Mouse (Mus musculus): ENCODE measurements around the gene Pdgfra.

The Pdgfra gene

DNA sequence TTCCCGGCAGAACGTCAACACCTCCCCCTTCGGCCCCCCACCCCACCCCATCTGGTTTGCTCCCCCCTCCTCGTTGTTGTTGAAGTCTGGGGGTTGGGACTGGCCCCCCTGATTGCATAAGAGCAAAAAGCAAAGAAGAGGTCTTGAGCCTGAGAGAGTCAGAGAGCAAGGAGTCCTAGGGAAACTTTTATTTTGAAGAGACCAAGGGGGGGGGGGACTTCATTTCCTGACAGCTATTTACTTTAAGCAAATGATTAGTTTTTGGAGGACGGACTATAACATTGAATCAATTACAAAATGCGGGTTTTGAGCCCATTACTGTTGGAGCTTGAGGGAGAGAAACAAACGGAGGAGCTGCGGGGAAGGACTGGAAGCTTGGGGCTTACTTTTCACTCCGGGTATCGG, at the start of gene Pdgfra:
Gene Pdgfra (plus strand): TSS at position 272 of the 405 bp plus-strand sequence.
- no peak for DNase-seq (ENCODE audit: low spot score in 2 of 2)

DNA sequence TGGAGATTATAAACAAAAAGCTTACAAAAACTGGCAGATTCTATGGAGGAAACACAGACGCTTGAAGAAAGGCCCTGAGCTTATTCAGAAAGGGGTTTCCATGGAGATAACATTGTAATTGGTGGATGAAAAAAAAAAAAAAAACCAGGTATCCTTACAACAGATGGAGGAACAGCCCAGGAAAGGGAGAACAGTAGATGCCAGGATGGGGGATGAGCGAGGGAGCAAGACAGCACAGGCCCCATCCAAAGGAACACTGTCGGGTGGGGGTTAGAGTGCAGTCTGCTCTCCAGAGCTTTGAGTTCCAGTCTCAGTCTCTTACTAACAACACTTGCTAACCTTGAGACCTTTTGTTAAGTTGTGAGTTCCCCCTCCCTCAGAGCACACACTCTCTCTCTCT, 45.6 kb upstream of the Pdgfra start:
- DNase-seq (ENCODE audit: low spot score in 2 of 2), result no peak

DNA sequence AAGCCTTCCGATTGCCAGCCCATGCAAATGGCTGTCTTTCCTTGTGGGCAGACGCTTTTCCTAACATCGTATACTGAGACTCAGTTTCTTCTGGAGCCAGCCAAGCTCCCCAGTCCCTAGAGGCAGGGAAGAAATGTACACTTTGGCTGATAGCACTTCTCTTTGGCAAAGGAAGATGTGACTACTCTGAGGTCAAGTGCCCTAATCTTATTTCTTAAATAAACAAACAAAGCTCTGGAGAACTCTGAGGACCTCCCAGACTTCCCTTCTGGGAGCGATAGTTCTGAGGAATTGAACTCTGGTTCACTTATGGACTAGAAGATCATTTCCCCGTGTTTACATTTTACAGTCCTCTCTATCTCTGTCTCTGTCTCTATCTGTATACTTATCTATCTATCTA, 42.7 kb upstream of the Pdgfra start:
- no peak for DNase-seq (ENCODE audit: low spot score in 2 of 2)

DNA sequence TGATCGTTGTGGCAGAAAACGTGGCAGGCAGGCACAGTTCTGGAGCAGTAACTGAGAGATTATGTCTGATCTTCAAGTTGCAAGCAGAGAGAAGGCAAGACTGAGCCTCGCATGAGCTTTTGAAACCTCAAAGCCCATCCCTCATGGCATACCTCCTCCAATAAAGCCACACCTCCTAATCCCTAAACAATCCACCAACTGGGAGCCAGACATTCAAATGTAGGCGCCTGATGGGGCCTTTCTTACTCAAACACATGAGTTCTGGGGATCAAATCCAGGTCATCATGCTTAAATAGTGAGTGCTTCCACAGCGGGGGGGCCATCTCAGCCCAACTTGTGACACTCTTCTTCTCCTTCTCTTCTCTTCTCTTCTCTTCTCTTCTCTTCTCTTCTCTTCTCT, 40.3 kb upstream of the Pdgfra start:
- no peak for DNase-seq (ENCODE audit: low spot score in 2 of 2)

DNA sequence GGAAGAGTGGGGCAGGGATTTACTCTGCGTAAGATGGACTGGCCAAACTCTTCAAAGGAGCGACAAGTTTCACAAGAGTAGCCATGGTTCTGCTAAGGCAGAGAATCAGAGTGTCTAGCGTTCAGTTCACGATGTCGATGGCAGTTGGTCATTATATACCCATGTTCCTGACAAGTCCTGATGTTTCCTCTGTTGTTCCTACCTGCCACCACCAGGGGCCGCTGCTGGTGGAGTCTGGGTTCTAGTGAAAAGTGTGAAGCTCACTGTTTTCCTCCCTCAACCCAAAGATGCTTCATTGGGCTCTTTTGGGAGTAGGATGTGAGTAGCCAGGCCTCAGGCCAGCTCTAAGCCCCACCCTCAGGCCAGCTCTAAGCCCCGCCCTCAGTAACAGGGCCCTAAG, 33.3 kb upstream of the Pdgfra start:
- DNase-seq (ENCODE audit: low spot score in 2 of 2), result no peak

DNA sequence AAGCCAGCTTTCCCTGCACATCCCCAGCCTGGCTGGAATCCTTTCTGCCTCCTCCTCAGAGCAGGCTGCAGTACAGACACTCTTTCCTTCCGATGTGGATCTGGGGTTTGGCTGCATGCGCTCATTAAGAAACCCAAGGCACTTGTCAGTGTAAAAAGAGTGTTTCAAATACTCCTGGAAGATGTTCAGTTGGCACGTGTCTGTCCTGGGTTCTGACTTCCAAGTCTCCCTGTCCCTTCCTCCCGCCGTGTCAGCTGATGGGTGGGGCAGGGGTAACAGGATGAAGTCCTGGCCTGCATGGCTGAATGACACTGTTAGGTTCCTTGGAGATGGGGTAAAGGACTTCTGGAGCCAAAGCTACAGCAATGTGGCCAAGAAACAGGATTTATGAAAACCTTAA, 30.4 kb upstream of the Pdgfra start:
- DNase-seq (ENCODE audit: low spot score in 2 of 2), result peak in 1 of 2 experiments; percentile 12

DNA sequence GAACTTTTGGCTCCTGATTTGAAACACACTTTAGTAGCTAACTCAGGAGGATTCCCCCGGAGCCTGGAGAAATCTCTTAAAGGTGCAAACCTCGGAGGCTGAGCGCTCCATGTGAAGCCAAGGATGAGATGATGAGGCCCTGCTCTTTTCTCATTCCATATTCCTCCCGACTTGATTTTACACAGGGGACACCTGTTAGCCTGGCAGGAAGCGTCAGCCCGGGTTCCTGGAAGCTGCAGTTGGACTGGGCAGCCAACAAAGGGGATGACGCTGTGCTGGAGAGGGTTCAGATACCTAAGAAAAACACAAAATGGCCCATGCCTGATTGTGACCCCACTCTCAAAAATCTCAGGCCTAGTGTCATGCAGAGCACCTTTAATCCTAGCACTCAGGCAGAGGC, 17.4 kb upstream of the Pdgfra start:
- DNase-seq (ENCODE audit: low spot score in 2 of 2), result no peak

DNA sequence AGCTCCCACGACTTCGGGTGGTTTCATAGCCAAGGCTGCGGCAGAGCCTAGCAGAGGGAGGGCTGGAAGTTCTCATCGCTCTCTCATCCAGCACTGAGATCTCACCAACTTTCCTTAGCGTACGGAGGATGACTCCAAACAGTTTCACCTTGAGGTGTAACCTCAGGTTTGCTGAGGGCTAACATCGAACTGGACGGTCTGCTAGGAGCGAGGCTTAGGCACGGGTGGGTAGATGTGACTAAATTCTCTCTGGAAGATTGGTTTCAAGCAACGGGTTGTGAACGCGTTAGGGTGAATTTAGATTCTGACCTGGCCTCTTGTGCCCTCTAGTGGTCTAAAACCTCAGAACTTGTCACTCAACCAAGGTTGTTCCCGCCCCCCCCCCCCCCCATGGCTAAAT, 9.0 kb upstream of the Pdgfra start:
- DNase-seq (ENCODE audit: low spot score in 2 of 2), result peak; percentile 56 to 71

DNA sequence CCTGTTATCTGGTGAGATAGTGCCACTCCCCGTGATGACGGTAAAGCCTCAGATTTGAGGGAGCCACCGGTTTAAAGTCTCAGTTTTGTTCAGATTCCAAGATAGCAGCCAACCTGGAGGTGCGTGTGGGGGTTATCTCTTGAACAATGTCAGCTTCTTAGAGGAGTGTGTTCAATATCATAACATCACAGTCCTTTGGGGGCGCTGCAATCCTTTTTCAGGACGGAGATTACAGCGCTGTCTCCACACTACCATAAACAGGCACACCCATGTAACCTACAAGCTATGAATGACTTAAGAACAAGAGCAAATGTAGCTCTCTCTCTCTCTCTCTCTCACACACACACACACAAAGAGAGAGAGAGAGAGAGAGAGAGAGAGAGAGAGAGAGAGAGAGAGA, 8.3 kb upstream of the Pdgfra start:
- DNase-seq (ENCODE audit: low spot score in 2 of 2), result no peak

DNA sequence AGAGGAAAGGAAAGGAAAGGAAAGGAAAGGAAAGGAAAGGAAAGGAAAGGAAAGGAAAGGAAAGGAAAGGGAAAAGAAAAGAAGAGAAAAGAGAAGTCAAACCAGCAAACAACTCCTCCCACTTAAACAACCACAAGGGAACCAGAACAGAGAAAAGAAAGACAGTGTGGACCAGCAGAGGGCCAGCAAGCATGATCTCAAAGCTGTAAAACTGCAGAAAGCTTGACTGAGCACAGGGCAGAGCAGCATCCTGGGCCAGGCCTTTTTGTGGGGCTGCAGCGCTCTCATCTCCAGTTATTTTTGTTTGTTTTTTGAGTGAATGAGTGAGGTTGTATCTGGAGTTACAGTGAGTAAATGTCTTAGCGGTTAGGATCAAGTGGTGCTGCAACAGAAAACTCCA, 6.8 kb upstream of the Pdgfra start:
- no peak for DNase-seq (ENCODE audit: low spot score in 2 of 2)

DNA sequence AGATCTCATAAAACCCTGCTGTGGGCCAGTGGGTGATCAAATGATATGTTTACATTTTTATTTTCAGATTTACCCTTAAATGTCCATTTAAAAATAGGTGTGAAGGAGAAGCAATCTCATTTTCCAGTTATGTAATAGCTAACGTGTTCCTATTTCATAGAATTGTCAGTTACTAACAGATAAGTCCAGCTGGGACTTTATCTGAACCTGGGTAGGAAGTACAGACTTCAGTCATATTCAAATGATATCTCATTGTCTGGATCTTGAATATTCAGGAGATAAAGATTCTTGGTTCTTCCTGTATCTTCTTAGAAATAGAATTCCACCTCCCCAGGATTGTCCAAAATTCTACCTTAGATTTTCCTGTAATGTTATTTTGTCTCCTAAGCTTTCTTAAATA, 5.6 kb upstream of the Pdgfra start:
- DNase-seq (ENCODE audit: low spot score in 2 of 2), result no peak

DNA sequence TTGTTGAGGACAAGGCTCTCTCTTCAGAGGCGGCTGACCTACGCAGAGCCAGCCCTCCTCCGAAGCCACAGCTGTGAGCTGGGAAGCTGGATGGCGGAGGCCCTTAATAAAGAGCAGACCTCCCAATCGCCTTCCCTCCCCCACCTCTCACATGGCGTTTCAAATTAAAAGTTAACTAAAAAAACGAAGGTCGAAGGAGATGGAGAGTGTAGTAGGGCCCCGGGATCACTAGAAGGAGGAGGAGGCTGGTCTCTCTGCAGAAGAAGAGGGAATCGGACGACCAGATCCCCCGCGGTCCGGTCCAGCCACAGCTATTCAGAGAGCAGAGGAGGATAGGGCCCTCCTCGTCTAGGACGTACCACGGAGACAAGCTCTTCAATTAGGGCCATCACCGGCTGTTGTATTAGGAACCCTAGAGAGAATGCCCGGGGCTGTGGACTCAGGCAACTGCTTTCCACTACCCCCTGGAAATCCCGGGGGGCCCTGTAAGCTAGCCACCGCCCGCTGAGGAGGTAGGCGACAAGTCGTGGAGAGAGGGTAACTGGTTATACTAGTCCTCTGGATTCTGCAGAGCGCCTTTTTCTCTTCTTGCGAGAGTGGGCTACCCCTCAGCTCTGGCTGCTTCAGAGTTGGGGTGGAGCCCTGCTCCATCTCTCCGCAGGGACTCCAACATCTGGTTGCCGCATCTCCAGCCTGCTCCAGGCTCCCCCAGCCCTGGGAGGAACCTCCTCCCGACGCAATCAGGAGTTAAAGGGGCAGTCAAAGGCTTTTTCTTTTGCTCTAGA, 3.6 kb upstream of the Pdgfra start:
- no peak for DNase-seq (ENCODE audit: low spot score in 2 of 2)

DNA sequence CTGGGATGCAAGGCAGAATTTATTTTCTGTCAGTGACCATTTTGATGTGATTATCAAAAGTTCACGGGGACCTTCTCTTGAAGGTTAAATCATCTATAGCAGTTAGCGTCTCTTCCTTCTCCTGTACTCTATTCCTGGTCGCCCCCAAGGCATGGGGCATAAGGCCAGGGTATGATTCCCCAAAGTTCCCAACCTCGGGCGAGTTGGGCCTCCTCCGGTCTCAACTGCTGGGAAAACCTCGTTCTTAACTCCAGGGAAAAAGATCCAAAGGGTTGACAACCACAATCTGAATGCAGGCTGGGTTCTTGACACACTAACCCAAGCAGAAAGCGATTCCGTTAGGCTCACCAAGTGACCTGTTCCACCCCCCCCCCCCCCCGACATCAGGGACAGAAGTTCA, 2.7 kb upstream of the Pdgfra start:
- no peak for DNase-seq (ENCODE audit: low spot score in 2 of 2)

DNA sequence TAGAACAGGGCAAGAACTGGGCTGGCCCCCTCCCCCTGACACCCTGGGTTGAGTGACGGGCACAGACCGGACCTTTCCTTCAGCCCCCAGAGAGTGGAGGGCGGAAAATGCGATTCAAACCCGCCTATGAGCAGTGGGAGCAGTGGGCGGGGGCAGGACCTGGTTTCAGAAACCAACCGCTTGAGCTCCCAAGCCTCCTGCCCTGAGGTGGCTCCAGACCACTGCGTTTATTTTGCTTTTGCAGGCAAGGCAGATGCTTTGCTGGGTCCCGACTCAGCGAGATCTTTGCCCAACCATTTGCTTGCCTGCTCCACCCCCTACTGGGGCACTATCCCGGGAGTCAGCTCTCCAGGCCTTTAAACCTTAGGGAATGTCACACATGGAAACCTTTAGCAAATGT, 2.2 kb upstream of the Pdgfra start:
- DNase-seq (ENCODE audit: low spot score in 2 of 2), result no peak

DNA sequence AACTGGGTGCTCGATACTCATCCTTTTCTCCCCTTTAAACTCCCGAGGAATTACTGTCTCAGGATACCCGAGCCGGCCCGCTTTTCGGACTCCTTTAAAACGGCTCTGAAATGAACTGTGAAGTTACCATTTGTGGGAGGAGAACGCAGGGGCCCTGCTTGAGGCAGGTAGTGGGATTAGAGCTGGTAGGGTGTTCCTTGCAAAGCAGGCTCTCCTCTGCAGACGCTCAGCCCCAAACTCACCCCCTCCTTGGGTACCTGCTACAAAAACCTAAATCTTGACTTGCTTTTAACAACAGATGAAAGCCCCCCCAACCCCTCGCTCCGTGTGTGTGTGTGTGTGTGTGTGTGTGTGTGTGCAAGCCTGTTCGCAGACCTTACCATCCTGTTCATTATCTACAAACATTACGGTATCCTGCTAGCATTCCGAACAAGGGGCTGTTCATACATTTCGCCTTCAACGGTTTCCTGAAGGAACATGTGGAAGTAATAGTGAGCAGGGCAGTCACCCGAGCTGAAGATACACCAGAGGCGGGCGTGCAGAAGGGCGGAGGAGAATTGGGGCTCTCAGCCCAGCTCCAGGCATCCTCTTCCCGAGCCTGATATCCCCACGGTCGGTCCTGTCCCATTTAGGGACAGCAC, 1.6 kb upstream of the Pdgfra start:
- no peak for DNase-seq (ENCODE audit: low spot score in 2 of 2)

DNA sequence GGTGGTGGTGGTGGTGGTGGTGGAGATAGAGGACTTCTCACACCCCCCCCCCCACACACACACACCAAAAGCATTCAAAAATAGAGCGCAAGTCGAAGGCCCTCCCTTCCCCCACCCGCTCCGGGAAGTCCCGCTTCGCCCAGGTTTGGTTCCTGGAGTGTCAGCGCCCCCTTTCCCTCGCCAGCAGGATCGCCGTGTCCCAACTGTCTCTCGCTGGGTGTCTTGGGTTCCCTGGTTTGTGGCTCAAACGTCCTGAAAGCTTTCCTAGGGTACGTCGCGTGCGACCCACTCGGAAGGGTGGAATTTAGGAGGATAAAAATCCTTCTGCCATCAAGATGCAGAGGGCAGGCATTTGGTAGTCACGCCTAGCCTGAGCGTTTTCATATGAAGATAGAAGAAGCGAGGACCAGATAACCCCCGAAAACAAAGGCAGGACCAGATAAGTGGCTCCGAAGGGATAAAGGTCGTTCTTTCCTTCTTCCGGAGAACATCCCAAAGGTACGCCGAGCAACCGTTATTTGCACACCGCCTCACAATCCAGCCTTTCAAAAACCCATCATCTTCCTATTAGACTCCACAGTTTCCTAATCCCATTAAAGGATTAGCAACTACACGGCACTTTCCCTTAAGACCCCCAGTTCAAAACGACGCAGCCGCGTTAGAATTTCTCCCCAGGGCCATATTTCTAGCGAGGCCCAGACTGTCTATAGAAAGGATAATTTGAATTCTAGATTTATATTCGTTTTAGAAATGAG, 769 bp upstream of the Pdgfra start:
- peak; percentile 35 to 40 for DNase-seq (ENCODE audit: low spot score in 2 of 2)

DNA sequence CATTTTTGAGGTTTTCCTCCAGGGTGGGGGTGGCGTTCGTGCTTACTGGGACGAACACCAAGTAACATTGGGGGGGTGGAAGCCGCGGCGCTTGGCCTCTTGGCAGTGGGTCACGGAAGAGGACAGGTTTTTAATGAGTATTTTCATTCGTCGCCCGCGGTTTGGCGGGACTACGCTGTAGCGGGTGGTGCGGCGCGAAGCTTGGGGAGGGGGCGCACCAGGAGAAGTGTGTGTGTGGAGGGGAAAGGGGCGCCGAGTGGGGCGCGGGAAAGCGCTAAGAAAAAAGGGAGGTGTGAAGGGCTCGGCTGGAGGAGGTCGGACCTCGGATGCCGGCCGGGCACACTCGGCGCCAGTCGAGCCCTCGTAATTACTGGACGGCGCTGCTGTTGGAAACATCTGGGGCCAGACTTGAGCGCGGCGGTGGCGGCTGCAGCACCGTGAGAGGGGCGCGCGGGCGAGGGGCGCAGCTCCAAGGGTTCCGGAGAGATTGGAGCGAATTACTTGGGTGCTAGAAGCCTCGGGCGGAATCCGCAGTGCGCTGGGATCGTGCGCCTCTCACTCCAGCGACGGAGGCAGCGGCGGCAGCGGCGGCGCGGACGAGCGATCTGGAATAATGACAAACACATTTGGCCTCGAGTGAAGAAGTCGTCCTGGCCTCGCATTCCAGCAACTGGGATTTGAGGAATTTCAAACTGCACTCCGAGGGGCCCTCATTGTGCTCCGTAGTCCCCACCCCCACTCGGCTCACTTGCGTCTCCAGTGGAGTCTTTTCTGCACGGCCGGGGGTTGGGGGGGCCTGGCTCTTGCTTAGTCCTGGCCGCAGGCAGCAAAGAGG, 916 bp downstream of the Pdgfra start:
- DNase-seq (ENCODE audit: low spot score in 2 of 2), result no peak

DNA sequence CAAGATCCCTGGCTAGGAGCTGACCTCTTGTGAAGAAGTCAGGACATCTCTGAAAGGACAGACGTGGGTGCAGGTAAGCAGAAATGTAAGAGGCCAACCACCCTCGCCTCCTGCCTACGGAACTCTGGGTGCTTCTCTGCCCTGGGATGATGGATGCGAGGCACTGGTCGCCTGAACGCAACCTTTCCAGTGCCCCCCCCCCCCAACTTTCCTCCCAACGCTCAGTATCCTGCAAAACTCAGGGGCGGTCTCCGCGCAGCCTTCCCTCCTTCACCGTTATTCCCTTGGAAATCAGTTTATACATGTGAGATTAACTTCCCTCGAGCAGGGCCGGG, 1.5 kb downstream of the Pdgfra start:
- no peak for DNase-seq (ENCODE audit: low spot score in 2 of 2)

DNA sequence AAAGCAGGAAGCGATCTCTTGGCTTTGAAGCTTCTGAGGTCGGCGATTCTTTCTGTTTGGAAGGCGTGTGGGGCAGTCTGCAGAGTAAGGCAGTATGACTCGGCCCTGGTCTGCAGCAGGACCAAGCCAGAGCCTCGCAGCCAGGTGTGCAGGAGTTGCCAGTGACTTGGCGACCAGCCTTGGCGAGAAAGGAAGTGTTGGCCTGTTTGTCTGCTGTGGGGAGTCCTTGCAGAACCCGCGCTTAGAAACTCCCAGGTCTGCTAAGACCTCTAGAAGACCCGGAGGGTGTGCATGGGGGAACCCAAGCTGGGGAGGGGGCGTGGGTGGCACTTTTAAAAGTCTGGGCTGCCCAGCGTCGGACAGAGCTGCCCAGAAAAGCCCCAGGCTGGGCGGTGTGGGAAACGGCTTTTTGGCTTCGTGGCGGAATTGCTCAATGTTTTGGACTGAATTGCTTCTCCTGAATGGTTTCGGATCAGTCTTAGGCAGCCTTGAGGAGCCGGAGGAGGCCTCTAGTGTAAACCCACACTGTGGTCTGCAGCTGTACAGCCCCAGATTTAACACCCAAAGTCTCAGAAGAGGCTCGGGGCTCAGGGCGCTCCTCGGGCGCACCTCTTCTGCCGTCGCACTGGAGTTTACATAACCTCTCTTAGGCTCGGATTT, 2.0 kb downstream of the Pdgfra start:
- DNase-seq (ENCODE audit: low spot score in 2 of 2), result peak; percentile 37 to 48

DNA sequence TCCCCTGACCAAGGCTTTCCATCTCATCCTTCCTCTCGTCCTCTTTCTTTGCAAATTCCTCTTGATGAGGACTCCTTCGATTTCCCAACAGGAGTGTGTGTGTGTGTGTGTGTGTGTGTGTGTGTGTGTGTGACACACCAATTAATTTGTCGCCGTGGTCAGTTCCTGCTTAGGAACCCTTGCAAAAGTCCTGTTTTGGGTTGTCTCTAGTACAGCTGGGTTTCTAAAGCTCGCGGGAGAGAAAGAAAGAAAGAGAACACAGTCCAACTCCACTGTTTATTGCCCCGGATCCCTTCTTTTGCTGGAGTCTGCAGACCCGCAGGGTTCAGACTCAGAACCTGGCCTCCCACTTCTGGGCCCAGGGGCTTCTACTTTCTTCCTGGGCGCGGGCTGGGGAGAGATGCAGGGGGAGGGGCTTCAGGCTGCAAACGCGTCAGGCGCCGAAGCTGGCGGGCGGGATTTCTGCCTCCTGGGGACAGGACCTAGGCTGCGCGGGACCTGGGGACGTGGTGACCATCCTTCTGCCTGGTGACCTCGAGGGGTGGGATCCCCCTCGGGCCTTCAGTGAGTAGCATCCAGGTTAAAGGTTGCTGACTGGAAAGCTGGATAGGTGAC, 2.6 kb downstream of the Pdgfra start:
- DNase-seq (ENCODE audit: low spot score in 2 of 2), result no peak

DNA sequence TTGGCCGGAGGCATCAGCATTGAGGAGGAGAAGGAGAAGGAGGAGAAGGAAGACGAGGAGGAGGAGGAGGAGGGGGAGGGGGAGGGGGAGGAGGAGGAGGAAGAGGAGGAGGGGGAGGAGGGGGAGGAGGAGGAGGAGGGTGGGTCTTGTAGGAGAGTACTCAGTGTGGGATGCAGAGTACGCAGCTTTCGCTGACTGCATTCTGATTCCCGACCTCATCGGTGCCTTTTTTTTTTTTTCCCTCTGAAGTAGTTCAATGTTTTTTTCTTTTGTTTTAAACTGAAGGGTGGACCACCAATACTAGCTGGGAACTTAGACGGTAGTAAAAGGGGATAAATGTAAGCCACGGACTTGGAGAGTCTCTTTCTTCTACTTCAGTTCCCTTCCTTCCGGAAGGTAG, 3.2 kb downstream of the Pdgfra start:
- no peak for DNase-seq (ENCODE audit: low spot score in 2 of 2)

Measured in frontal cortex, postnatal 36 days (tissue).